Mouse (Mus musculus): ENCODE results near the gene Lrrtm1. TPM values are rescaled to one million over a fixed set of nuclear protein-coding genes. Genes with fewer than 3 reads are reported as not detected.

Gene Lrrtm1
- total and polyA plus RNA-seq, 3 experiments = not detected

DNA sequence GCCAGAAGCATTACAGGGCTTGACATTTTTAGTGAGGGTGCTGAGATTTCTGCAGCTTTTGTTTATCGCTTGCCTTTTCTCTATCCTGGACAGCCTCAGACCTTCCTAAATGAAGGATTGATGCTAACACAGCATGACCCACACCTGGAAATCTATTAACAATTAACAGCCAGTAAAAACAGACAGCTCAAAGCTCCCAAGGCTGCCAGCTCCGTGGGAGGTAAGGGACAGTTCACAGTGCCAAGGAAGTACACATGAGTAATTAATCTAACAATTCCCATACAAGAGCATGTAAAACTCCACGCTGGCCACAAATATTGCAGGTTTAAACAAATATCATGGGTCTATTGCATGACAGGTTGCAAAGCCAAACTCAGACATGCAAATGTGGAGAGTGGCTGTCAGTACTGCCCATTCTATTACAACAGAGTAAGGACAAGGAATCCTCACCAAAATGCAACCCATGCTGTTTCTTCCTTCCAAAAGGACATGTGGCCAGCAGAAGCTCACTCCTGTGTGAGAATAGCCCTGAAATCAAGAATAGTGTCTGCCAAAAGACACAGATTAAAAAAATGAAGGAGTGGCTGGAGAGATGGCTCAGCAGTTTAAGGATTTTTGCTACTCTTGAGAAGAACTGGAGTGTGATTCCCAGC, 28.6 kb upstream of the Lrrtm1 start:
- Histone ChIP-seq H3K9ac (ENCODE audit: control insufficient read depth, low read depth, low read length, poor library complexity, severe bottlenecking) (no peak overlapping the region), H3K36me3 (ENCODE audit: control insufficient read depth in 1 of 2, insufficient read depth in 2 of 2, low read length in 2 of 2) (no peaks in the 10 kb centered on the region), H3K4me3 (ENCODE audit: control insufficient read depth in 1 of 2, insufficient read depth in 1 of 2, low read depth in 2 of 2, low read length in 2 of 2) (no peak overlapping the region), H3K27me3 (ENCODE audit: control insufficient read depth in 1 of 2, insufficient read depth in 2 of 2, low read length in 2 of 2) (no peaks in the 10 kb centered on the region), H3K4me1 (ENCODE audit: control insufficient read depth in 1 of 2, insufficient read depth in 2 of 2, low read length in 2 of 2) (no peaks in the 10 kb centered on the region), H3K9me3 (replicated peaks; ENCODE audit: insufficient read depth, low read length) (no peaks in the 10 kb centered on the region), H3K79me2 (ENCODE audit: control insufficient read depth, insufficient read depth, low read length, poor library complexity) (no peaks in the 10 kb centered on the region), H3K27ac (ENCODE audit: control insufficient read depth, low read depth, low read length) (no peak overlapping the region)
- DNase-seq (ENCODE audit: low read depth, low spot score) = no peak
- no peak for TF ChIP-seq MYB (IDR thresholded peaks at IDR 0.05; ENCODE audit: low read depth, low read length)
- no peak for TF ChIP-seq CHD2 (IDR thresholded peaks at IDR 0.05; ENCODE audit: low read length)
- TF ChIP-seq E2F4 (IDR thresholded peaks at IDR 0.05; ENCODE audit: borderline replicate concordance, low read depth, low read length) = no peak
- TF ChIP-seq MAX (IDR thresholded peaks at IDR 0.05; ENCODE audit: low read length) = no peak
- no peak for TF ChIP-seq POLR2AphosphoS5 (IDR thresholded peaks at IDR 0.05; ENCODE audit: borderline replicate concordance, low read depth, low read length)
- TF ChIP-seq RAD21 (IDR thresholded peaks at IDR 0.05; ENCODE audit: low read depth, low read length) = no peak
- TF ChIP-seq BHLHE40 (IDR thresholded peaks at IDR 0.05; ENCODE audit: borderline replicate concordance, low read depth, low read length) = no peak
- no peak for TF ChIP-seq CTCF (IDR thresholded peaks at IDR 0.05 in 2 of 3, conservative IDR thresholded peaks at IDR 0.05 in 1 of 3; ENCODE audit: control insufficient read depth in 1 of 3, insufficient read depth in 1 of 3, low read depth in 2 of 3, low read length in 3 of 3, poor library complexity in 1 of 3, severe bottlenecking in 1 of 3)
- TF ChIP-seq UBTF (IDR thresholded peaks at IDR 0.05; ENCODE audit: borderline replicate concordance, insufficient read depth, low read depth, low read length) = no peak
- no peak for TF ChIP-seq ZNF384 (IDR thresholded peaks at IDR 0.05; ENCODE audit: low read depth, low read length)
- no peak for TF ChIP-seq USF2 (IDR thresholded peaks at IDR 0.05; ENCODE audit: borderline replicate concordance in 1 of 2, insufficient read depth in 1 of 2, low read depth in 1 of 2, low read length in 2 of 2)
- TF ChIP-seq ETS1 (IDR thresholded peaks at IDR 0.05; ENCODE audit: low read depth, low read length) = no peak
- TF ChIP-seq KAT2A (conservative IDR thresholded peaks at IDR 0.05; ENCODE audit: low read depth, low read length) = no peak
- no peak for TF ChIP-seq NELFE (IDR thresholded peaks at IDR 0.05; ENCODE audit: low read depth, low read length)
- no peak for TF ChIP-seq TBP (IDR thresholded peaks at IDR 0.05; ENCODE audit: low read depth, low read length)
- no peak for TF ChIP-seq SMC3 (IDR thresholded peaks at IDR 0.05; ENCODE audit: low read depth, low read length)

DNA sequence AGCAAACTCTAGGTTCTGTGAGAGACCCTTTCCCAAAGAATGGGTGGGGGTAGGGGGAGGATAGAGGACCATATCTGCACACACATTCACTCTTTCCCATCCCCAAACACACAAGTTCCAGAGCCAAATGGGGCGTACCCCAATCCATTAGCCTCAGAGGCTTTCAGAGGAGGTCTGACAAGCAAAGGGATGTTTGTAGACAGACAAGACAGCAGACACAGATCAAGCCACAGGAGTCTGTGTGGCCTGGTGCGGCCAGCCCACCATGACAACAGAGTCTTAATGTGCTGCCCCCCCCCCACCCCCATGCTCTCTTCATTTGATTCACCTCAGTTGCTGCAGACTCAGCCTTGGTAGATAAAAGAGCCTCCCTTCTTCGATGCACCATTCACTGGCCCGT, 27.2 kb upstream of the Lrrtm1 start:
- H3K4me1 ChIP-seq (ENCODE audit: control insufficient read depth in 1 of 2, insufficient read depth in 2 of 2, low read length in 2 of 2) = no peaks in the 10 kb centered on the region
- TF ChIP-seq CTCF (IDR thresholded peaks at IDR 0.05 in 2 of 3, conservative IDR thresholded peaks at IDR 0.05 in 1 of 3; ENCODE audit: control insufficient read depth in 1 of 3, insufficient read depth in 1 of 3, low read depth in 2 of 3, low read length in 3 of 3, poor library complexity in 1 of 3, severe bottlenecking in 1 of 3) (no peak), MAZ (IDR thresholded peaks at IDR 0.05; ENCODE audit: low read depth, low read length) (no peak), RCOR1 (IDR thresholded peaks at IDR 0.05; ENCODE audit: low read depth, low read length) (no peak), ZNF384 (IDR thresholded peaks at IDR 0.05; ENCODE audit: low read depth, low read length) (no peak), RAD21 (IDR thresholded peaks at IDR 0.05; ENCODE audit: low read depth, low read length) (no peak), USF2 (IDR thresholded peaks at IDR 0.05; ENCODE audit: borderline replicate concordance in 1 of 2, insufficient read depth in 1 of 2, low read depth in 1 of 2, low read length in 2 of 2) (no peak)
- H3K79me2 ChIP-seq (ENCODE audit: control insufficient read depth, insufficient read depth, low read length, poor library complexity) = no peaks in the 10 kb centered on the region
- H3K27me3 ChIP-seq (ENCODE audit: control insufficient read depth in 1 of 2, insufficient read depth in 2 of 2, low read length in 2 of 2) = no peaks in the 10 kb centered on the region
- no peak for DNase-seq (ENCODE audit: low read depth, low spot score)
- no peak overlapping the region for H3K27ac ChIP-seq (ENCODE audit: control insufficient read depth, low read depth, low read length)
- H3K4me3 ChIP-seq (ENCODE audit: control insufficient read depth in 1 of 2, insufficient read depth in 1 of 2, low read depth in 2 of 2, low read length in 2 of 2) = no peak overlapping the region
- no peaks in the 10 kb centered on the region for H3K9me3 ChIP-seq (replicated peaks; ENCODE audit: insufficient read depth, low read length)
- no peaks in the 10 kb centered on the region for H3K36me3 ChIP-seq (ENCODE audit: control insufficient read depth in 1 of 2, insufficient read depth in 2 of 2, low read length in 2 of 2)
- no peak overlapping the region for H3K9ac ChIP-seq (ENCODE audit: control insufficient read depth, low read depth, low read length, poor library complexity, severe bottlenecking)

All from MEL (cell line).